Mouse (Mus musculus) CH12.LX (cell line): Measurements from ENCODE around the gene Proser3.

ENCODE experiments used
- CHD1 ChIP-seq: IDR thresholded peaks from 2 replicates; pipeline ENCODE4 v1.6.1; 2012; ENCODE audit warnings: low read depth, low read length, improper control_type of control experiment, inconsistent platforms
- CTCF ChIP-seq, 2 experiments: IDR thresholded peaks in 1 of 2; conservative IDR thresholded peaks in 1 of 2; 2 replicates each; pipeline ENCODE4 v1.5.1; 2011 to 2012; ENCODE audit warnings: low read depth in 2 of 2, low read length in 2 of 2, improper control_type of control experiment in 1 of 2, inconsistent platforms in 1 of 2, mild to moderate bottlenecking in 1 of 2, moderate library complexity in 1 of 2
- E2F4 ChIP-seq: IDR thresholded peaks from 2 replicates; pipeline ENCODE4 v1.6.1; 2011; ENCODE audit warnings: low read depth, low read length, improper control_type of control experiment; ENCODE audit not compliant: insufficient replicate concordance
- KAT2A ChIP-seq: IDR thresholded peaks from 2 replicates; pipeline ENCODE4 v1.6.1; 2012; ENCODE audit warnings: low read length, improper control_type of control experiment, inconsistent platforms; ENCODE audit not compliant: insufficient replicate concordance
- MAX ChIP-seq: IDR thresholded peaks from 2 replicates; pipeline ENCODE4 v1.6.1; 2011; ENCODE audit warnings: low read length, improper control_type of control experiment
- MAZ ChIP-seq: IDR thresholded peaks from 2 replicates; pipeline ENCODE4 v1.6.1; 2012; ENCODE audit warnings: low read depth, mild to moderate bottlenecking, inconsistent platforms, low read length, improper control_type of control experiment, moderate library complexity
- POLR2A ChIP-seq: IDR thresholded peaks from 2 replicates; pipeline ENCODE4 v1.6.1; 2011; ENCODE audit warnings: low read depth, mild to moderate bottlenecking, improper control_type of control experiment, low read length
- SMC3 ChIP-seq: IDR thresholded peaks from 2 replicates; pipeline ENCODE4 v1.6.1; 2011; ENCODE audit warnings: low read depth, low read length, improper control_type of control experiment
- TBP ChIP-seq: conservative IDR thresholded peaks from 2 replicates; pipeline ENCODE4 v1.6.1; 2011; ENCODE audit warnings: low read depth, low read length, improper control_type of control experiment
- TCF12 ChIP-seq: IDR thresholded peaks from 2 replicates; pipeline ENCODE4 v1.6.1; 2014; ENCODE audit warnings: low read depth, mild to moderate bottlenecking, inconsistent platforms, low read length, improper control_type of control experiment
- USF1 ChIP-seq: IDR thresholded peaks from 2 replicates; pipeline ENCODE4 v1.6.1; 2014; ENCODE audit warnings: low read depth, mild to moderate bottlenecking, inconsistent platforms, low read length, improper control_type of control experiment

- TF ChIP-seq CTCF (conservative IDR thresholded peaks at IDR 0.05 in 1 of 2, IDR thresholded peaks at IDR 0.05 in 1 of 2; ENCODE audit: low read depth in 2 of 2, low read length in 2 of 2) (peak in 1 of 2 experiments; percentile 4; a peak in 1 of 4 replicates), MAZ (no peak; the same call in 1 of the 2 replicates), POLR2A (peak; percentile 85), CHD1 (no peak), TCF12 (no peak), TBP (peak; percentile 78), USF1 (no peak), MAX (peak; percentile 64; the same call in 1 of the 2 replicates), SMC3 (no peak; the same call in 1 of the 2 replicates), E2F4 (no peak), KAT2A (no peak)
Observed at GRCm38 (mm10) chr7:30592772-30593423, 40.8 kb upstream of the Proser3 start.
